Mouse (Mus musculus): ENCODE measurements around the gene Mrtfb. TPM values are rescaled to one million over a fixed set of nuclear protein-coding genes. Genes with fewer than 3 reads are reported as not detected.

Gene Mrtfb
- polyA plus RNA-seq, 1 experiment from 2014 or later: 32.5 TPM

GRCm38 (mm10) chr16:13416465-13416864 is 160.2 kb downstream of the Mrtfb start:
- Histone ChIP-seq H3K27me3 (ENCODE audit: control insufficient read depth, insufficient read depth, low read length) (no peaks in the 10 kb centered on the region), H3K9ac (ENCODE audit: low read length) (no peak overlapping the region), H3K27ac (replicated peaks; ENCODE audit: low read depth, low read length) (no peak overlapping the region), H3K4me2 (ENCODE audit: low read depth, severe bottlenecking) (no peak overlapping the region), H3K36me3 (ENCODE audit: control insufficient read depth, insufficient read depth, low read length) (peaks cover 4% of the 10 kb centered on the region; the same call in 1 of the 2 replicates), H3K4me1 (ENCODE audit: control insufficient read depth, insufficient read depth, low read length) (no peaks in the 10 kb centered on the region), H3K4me3 (ENCODE audit: low read depth, low read length) (no peak overlapping the region), H3K9me3 (ENCODE audit: control insufficient read depth, low read length) (no peaks in the 10 kb centered on the region)
- 82% methylated on average over 10 of the region's 10 CpGs for WGBS
- DNase-seq (ENCODE audit: low spot score) (no peak), ATAC-seq (ENCODE audit: insufficient number of reproducible peaks, low FRiP score, low TSS enrichment, low read depth) (no peak)

DNA sequence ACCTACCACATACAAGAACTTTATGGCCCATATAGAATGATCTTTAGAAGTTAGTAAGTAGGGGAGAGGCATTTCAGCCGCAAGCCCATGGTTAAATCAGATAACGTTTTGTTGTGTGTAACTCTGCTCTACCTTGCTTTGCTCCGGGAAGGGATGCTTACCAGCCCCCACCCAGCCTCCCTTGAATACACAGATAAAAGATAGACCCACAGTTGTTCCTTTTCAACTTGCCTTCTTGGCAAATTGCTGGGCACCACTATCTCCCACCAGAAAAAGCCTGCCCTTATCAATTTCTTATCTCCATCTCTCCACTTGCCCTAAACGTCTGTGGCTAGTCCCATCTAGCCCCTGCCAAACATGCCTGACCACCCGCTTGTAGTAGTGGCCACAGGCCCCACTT is 161.6 kb downstream of the Mrtfb start:
- H3K9ac ChIP-seq (ENCODE audit: low read length): no peak overlapping the region
- WGBS: 76% methylated on average over 5 of the region's 5 CpGs
- H3K27ac ChIP-seq (replicated peaks; ENCODE audit: low read depth, low read length): no peak overlapping the region
- no peak for DNase-seq (ENCODE audit: low spot score)
- no peak overlapping the region for H3K4me2 ChIP-seq (ENCODE audit: low read depth, severe bottlenecking)
- H3K27me3 ChIP-seq (ENCODE audit: control insufficient read depth, insufficient read depth, low read length): no peaks in the 10 kb centered on the region
- no peak for ATAC-seq (ENCODE audit: insufficient number of reproducible peaks, low FRiP score, low TSS enrichment, low read depth)
- no peaks in the 10 kb centered on the region for H3K36me3 ChIP-seq (ENCODE audit: control insufficient read depth, insufficient read depth, low read length)
- no peaks in the 10 kb centered on the region for H3K4me1 ChIP-seq (ENCODE audit: control insufficient read depth, insufficient read depth, low read length)
- no peaks in the 10 kb centered on the region for H3K9me3 ChIP-seq (ENCODE audit: control insufficient read depth, low read length)
- no peak overlapping the region for H3K4me3 ChIP-seq (ENCODE audit: low read depth, low read length)

DNA sequence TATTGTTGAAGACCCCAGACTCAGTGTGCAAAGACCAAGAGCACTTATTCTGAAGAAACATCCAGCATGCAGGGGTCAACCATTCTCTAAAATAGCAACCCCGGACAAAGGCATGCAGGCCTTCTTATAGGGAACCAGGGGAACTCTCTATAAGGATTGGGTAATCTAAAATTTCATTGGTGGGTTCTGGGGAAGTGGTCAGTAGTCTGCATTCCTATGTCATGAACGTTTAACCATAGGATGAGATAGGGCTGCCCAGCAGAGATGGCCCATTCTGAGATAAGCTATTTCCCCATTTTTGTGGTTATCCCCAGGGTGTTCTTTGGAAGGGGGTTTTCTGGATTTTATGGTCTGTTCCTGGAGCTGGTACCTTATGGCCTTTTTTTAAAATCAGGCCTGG is 163.5 kb downstream of the Mrtfb start:
- Histone ChIP-seq H3K27me3 (ENCODE audit: control insufficient read depth, insufficient read depth, low read length) (no peaks in the 10 kb centered on the region), H3K9me3 (ENCODE audit: control insufficient read depth, low read length) (no peaks in the 10 kb centered on the region), H3K4me2 (ENCODE audit: low read depth, severe bottlenecking) (no peak overlapping the region), H3K27ac (replicated peaks; ENCODE audit: low read depth, low read length) (no peak overlapping the region), H3K36me3 (ENCODE audit: control insufficient read depth, insufficient read depth, low read length) (no peaks in the 10 kb centered on the region), H3K4me1 (ENCODE audit: control insufficient read depth, insufficient read depth, low read length) (no peaks in the 10 kb centered on the region), H3K9ac (ENCODE audit: low read length) (no peak overlapping the region), H3K4me3 (ENCODE audit: low read depth, low read length) (no peak overlapping the region)
- WGBS: 79% methylated on average over 2 of the region's 2 CpGs
- DNase-seq (ENCODE audit: low spot score) (no peak), ATAC-seq (ENCODE audit: insufficient number of reproducible peaks, low FRiP score, low TSS enrichment, low read depth) (no peak)

DNA sequence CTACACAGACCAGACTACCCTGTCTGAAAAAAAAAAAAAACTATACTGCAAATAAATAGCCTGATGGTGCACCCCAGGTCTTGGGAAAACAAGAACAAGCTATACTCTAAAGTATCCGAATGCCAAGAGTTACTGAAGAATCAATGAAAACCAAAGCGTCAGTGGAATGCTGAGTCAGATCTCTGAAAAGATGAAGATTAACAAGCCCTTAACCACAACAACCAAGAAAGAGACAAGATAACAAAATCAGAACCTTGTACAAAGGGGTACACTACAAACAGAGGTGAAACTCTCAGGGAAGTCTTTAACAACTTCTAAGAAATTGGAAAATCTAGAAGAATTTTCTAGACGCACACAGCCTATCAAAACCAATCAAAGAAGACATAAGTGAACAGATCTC is 166.2 kb downstream of the Mrtfb start:
- Histone ChIP-seq H3K9me3 (ENCODE audit: control insufficient read depth, low read length) (no peaks in the 10 kb centered on the region), H3K4me1 (ENCODE audit: control insufficient read depth, insufficient read depth, low read length) (no peaks in the 10 kb centered on the region), H3K27ac (replicated peaks; ENCODE audit: low read depth, low read length) (no peak overlapping the region), H3K36me3 (ENCODE audit: control insufficient read depth, insufficient read depth, low read length) (no peaks in the 10 kb centered on the region), H3K4me3 (ENCODE audit: low read depth, low read length) (no peak overlapping the region), H3K27me3 (ENCODE audit: control insufficient read depth, insufficient read depth, low read length) (no peaks in the 10 kb centered on the region), H3K9ac (ENCODE audit: low read length) (no peak overlapping the region), H3K4me2 (ENCODE audit: low read depth, severe bottlenecking) (no peak overlapping the region)
- no peak for DNase-seq (ENCODE audit: low spot score)
- 95% methylated on average over 3 of the region's 3 CpGs for WGBS
- ATAC-seq (ENCODE audit: insufficient number of reproducible peaks, low FRiP score, low TSS enrichment, low read depth): no peak

GRCm38 (mm10) chr16:13423587-13424355 is 167.5 kb downstream of the Mrtfb start:
- H3K4me2 ChIP-seq (ENCODE audit: low read depth, severe bottlenecking): no peak overlapping the region
- H3K9ac ChIP-seq (ENCODE audit: low read length): no peak overlapping the region
- 90% methylated on average over 8 of the region's 8 CpGs for WGBS
- ATAC-seq (ENCODE audit: insufficient number of reproducible peaks, low FRiP score, low TSS enrichment, low read depth) (no peak), DNase-seq (ENCODE audit: low spot score) (no peak)
- no peak overlapping the region for H3K27ac ChIP-seq (replicated peaks; ENCODE audit: low read depth, low read length)
- H3K4me3 ChIP-seq (ENCODE audit: low read depth, low read length): no peak overlapping the region
- H3K9me3 ChIP-seq (ENCODE audit: control insufficient read depth, low read length): no peaks in the 10 kb centered on the region
- H3K27me3 ChIP-seq (ENCODE audit: control insufficient read depth, insufficient read depth, low read length): no peaks in the 10 kb centered on the region
- no peaks in the 10 kb centered on the region for H3K36me3 ChIP-seq (ENCODE audit: control insufficient read depth, insufficient read depth, low read length)
- no peaks in the 10 kb centered on the region for H3K4me1 ChIP-seq (ENCODE audit: control insufficient read depth, insufficient read depth, low read length)

- Histone ChIP-seq H3K4me2 (ENCODE audit: low read depth, severe bottlenecking) (no peak overlapping the region), H3K4me3 (ENCODE audit: low read depth, low read length) (no peak overlapping the region), H3K9ac (ENCODE audit: low read length) (no peak overlapping the region), H3K4me1 (ENCODE audit: control insufficient read depth, insufficient read depth, low read length) (no peaks in the 10 kb centered on the region), H3K36me3 (ENCODE audit: control insufficient read depth, insufficient read depth, low read length) (no peaks in the 10 kb centered on the region), H3K27me3 (ENCODE audit: control insufficient read depth, insufficient read depth, low read length) (no peaks in the 10 kb centered on the region), H3K27ac (replicated peaks; ENCODE audit: low read depth, low read length) (no peak overlapping the region), H3K9me3 (ENCODE audit: control insufficient read depth, low read length) (no peaks in the 10 kb centered on the region)
- DNase-seq (ENCODE audit: low spot score) (no peak), ATAC-seq (ENCODE audit: insufficient number of reproducible peaks, low FRiP score, low TSS enrichment, low read depth) (no peak)
- 83% methylated on average over 6 of the region's 6 CpGs for WGBS
Measured at GRCm38 (mm10) chr16:13425804-13426203, 169.5 kb downstream of the Mrtfb start.

GRCm38 (mm10) chr16:13426831-13427589 is 170.7 kb downstream of the Mrtfb start:
- no peak overlapping the region for H3K27ac ChIP-seq (replicated peaks; ENCODE audit: low read depth, low read length)
- H3K9me3 ChIP-seq (ENCODE audit: control insufficient read depth, low read length): no peaks in the 10 kb centered on the region
- no peak overlapping the region for H3K4me3 ChIP-seq (ENCODE audit: low read depth, low read length)
- no peaks in the 10 kb centered on the region for H3K27me3 ChIP-seq (ENCODE audit: control insufficient read depth, insufficient read depth, low read length)
- DNase-seq (ENCODE audit: low spot score) (no peak), ATAC-seq (ENCODE audit: insufficient number of reproducible peaks, low FRiP score, low TSS enrichment, low read depth) (no peak)
- no peaks in the 10 kb centered on the region; the same call in 1 of the 2 replicates for H3K4me1 ChIP-seq (ENCODE audit: control insufficient read depth, insufficient read depth, low read length)
- no peak overlapping the region for H3K4me2 ChIP-seq (ENCODE audit: low read depth, severe bottlenecking)
- WGBS: 76% methylated on average over 10 of the region's 10 CpGs
- H3K36me3 ChIP-seq (ENCODE audit: control insufficient read depth, insufficient read depth, low read length): no peaks in the 10 kb centered on the region
- H3K9ac ChIP-seq (ENCODE audit: low read length): no peak overlapping the region

DNA sequence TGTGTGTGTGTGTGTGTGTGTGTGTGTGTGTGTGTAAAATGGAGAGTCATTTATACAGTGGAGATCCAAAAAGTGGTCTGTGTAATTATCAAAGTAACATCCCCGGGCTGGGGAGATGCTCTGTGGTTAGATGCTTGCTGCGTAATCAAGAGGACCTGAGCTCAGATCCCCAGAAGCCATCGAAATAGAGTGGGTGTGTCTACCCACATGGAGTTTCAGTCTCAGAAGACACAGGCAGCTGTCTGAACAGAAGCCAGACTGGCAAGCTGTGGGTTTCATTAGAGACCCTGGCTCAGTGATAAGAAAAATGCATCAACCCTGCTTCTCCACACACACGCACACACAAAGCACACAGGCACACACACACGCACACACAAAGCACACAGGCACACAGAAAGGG is 171.8 kb downstream of the Mrtfb start:
- 82% methylated on average over 5 of the region's 5 CpGs for WGBS
- no peaks in the 10 kb centered on the region for H3K36me3 ChIP-seq (ENCODE audit: control insufficient read depth, insufficient read depth, low read length)
- H3K4me1 ChIP-seq (ENCODE audit: control insufficient read depth, insufficient read depth, low read length): no peaks in the 10 kb centered on the region; the same call in 1 of the 2 replicates
- H3K27me3 ChIP-seq (ENCODE audit: control insufficient read depth, insufficient read depth, low read length): no peaks in the 10 kb centered on the region
- H3K4me3 ChIP-seq (ENCODE audit: low read depth, low read length): no peak overlapping the region
- no peak for DNase-seq (ENCODE audit: low spot score)
- no peaks in the 10 kb centered on the region for H3K9me3 ChIP-seq (ENCODE audit: control insufficient read depth, low read length)
- ATAC-seq (ENCODE audit: insufficient number of reproducible peaks, low FRiP score, low TSS enrichment, low read depth): no peak
- H3K9ac ChIP-seq (ENCODE audit: low read length): no peak overlapping the region
- H3K27ac ChIP-seq (replicated peaks; ENCODE audit: low read depth, low read length): no peak overlapping the region
- no peak overlapping the region for H3K4me2 ChIP-seq (ENCODE audit: low read depth, severe bottlenecking)
